Mouse (Mus musculus) testis, adult 2 months (tissue): ENCODE measurements at regions not wholly inside any gene's neighbourhood (a gene's known extent, or its start where the extent isn't known, plus 50 kb on each side); places are given as distances from the start of the nearest gene placed in this dataset.

Experiments
- CTCF ChIP-seq: fragments of 200-500 bp; IDR thresholded peaks from 2 replicates; pipeline ENCODE4 v1.5.1; 2012; ENCODE audit warnings: low read depth, mild to moderate bottlenecking, inconsistent platforms, low read length, moderate library complexity; ENCODE audit not compliant: control insufficient read depth, insufficient read depth, insufficient replicate concordance
- POLR2A ChIP-seq: fragments of 200-500 bp; IDR thresholded peaks from 2 replicates; pipeline ENCODE4 v1.6.1; 2012; ENCODE audit warnings: low read depth, mild to moderate bottlenecking, inconsistent platforms, low read length, moderate library complexity; ENCODE audit not compliant: control insufficient read depth

DNA sequence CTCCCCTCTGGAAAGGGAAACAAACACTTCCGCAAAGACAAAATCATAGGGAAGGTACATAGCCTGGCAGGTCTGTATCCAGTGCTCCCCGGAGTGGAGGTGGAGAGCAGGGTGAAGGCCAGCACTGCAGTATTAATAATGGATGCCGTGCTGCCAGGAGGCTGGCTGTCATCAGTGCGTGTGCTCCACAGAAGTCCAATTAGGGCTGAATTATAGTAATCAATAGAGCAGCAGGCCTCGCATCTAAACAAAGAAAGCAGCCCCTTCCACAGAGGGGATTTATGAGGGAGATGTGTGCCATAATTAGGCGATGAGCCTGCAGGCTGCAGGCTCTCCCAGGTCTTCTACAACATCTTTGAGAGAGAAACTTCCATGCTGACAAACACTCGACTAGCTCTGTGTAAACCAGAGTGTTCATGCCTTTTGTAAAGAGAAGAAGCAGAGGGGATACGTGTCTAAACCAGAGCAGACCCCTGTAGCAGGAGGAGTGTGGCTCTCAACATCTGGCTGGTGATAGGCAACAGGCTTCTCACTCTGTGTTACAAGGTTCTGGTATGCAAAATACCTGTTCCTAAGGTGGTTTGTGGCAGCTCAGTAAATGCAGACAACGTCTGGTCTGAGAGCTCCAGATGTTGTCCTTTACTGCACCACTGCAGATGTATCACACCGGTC lies 334.5 kb upstream of the Vstm2b start:
- TF ChIP-seq POLR2A (no peak), CTCF (no peak)
